Mouse (Mus musculus): ENCODE results near the gene Cryba2.

Cryba2 gene

DNA sequence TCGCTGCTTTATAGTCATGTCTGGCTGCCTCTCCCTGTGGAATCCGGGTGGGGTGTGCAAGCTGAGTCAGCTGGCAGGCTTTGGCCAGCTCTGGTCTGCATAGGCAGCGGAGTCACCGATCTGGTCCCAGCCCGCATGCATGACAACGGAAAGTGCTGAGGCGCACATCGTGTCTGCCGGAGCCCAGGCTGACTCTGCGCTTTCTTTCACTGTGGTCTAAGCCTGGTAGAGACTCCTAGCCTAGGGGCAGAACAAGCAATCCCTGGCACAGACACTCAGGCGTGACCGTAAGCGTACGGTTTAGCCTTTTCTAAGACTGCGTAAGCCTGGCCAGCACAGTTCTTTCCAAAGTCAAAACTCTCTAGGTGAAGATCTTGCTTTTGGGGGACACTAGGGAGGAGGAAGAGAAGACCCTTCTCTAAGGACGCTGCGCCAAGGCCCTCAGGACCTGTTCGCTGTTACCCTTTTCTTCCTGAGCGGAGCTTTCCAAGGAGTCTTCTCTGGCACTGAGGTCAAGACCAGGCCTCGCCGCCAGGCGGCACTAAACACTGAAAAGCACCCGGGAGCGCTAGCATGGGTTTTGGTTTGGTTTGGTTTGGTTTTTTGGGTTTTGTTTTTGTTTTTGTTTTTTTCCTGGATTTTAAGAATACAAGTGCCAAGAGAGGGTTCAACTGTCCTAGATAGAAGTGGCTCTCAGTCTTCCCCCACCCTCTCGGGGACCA, at the start of gene Cryba2:
Cryba2 (minus strand) TSS at position 10 of the 722 bp plus-strand sequence.
- in situ Hi-C loops (cut with MboI): no loop called here

DNA sequence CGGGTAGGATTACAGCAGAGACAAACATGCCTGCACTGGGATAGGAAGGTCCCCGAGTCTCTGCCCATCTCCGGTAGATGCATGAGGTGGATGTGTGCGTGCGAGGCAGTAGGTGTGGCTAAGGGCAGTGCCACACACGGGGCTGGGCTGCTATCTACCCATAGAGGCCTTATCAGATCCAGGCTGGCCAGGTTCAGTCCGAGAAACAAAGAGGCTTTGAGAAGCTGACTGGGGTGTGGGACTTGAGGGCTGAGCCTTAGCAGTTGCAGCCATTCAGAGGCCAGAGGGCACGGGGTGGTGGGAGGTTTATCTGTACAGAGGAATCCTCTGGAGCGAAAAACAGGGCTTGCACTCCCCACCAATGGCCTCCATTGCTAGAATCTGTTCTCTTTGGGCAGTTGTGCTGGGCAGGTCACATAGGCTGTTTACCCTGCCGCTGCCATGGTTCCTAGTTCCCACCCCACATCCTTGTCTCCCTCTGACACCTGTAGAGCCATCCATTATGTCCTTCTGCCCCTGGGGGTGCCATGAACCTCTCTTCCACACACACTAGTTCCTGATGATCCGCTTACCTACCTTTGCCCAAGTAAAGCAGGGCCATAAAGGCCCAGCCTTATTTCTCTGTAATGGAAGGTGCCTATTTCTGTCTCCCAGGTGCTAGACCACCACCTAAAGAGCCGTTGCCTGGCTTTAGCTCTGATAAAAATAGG, 48.9 kb upstream of the Cryba2 start:
- in situ Hi-C loops (cut with MboI): no loop called here

- in situ Hi-C loops (cut with MboI): no loop called here
These were observed 46.8 kb upstream of the Cryba2 start for GRCm38 (mm10) chr1:74939762-74940161.

DNA sequence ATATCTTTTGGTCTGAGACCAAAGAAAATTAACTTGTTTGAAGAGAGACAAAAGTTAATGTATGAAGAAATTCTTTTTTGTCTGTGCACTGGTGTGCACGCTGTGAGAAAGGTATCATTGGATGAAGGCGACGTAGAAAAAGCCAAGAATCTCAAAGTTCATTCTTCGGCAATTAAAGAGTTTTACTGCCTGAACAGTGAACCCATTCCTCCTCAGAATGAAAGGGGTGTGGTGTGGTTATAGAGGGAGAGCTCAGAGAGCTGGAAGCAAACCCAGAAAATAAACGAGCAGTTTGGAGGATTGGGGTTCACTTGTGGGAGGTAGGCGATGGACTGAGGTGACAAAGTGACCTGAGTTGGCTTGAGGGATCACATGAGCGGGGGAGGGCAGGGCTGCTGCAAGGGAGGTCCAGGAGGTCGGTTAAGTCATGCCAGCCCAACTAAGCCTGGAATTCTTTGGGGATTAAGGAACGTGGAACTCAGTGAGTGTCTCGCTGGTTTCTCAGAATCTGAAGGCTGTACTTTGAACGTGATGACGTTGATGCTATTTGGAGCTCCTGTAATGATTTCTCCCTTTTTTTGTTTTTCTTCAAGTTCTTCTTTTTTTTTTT, 43.4 kb upstream of the Cryba2 start:
- in situ Hi-C loops (cut with MboI): no loop called here

DNA sequence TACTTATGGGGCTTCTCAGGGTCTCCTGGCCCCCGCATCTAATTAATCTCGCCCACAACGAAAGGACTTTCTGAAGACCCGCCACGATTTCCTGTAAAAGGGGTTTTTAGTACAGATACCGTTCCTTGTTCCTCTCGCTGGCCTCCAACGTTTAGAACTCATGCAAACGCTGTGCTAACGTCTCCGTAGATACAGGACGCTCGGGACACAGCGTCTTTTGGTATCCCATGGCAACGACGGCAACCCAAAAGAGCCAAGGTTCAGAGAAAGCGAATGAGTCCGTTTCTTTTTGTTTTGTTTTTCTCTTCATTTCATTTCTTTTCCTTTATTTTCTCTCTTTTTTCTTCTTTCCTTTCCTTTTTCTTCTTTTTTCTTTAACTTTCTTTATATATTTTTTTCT, 42.5 kb upstream of the Cryba2 start, which contains the start of gene Cfap65:
Cfap65 (minus strand) TSS at position 198 of the 400 bp plus-strand sequence.
- in situ Hi-C loops (cut with MboI): no loop called here

DNA sequence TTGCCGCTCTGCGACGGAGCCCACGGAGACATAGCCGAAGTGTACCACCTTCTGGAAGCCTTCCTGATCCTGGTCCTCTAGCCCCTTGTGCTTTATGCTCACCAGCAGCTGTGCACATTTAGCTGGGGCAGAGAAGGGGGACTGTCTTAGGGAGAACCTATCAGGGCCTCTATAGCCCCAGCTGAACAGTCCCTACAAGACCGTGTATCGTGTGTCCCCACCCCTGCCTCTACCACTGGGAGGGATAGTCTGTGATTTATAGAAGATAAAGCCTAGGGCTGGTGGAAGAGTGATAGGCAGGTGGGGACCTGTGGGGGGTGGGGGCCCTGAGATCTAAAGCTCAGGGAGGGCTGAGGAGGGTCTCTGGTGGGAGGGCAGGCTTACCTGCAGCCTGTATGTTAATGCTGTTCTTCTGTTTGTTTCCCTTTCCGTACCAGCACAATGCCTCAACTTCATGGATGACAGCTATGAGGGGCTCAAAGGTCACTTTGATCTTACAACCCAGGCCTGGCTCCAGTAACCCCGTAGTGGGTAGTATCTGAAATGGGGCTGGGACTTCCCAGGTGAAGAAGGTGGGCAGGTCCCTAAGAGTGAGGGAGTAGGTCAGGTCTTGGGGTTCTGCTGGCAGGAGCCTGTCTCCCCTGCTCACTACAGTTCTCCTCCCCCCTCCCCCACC, 34.8 kb upstream of the Cryba2 start:
- in situ Hi-C loops (cut with MboI): no loop called here

- in situ Hi-C loops (cut with MboI): no loop called here
These were observed 33.8 kb upstream of the Cryba2 start for GRCm38 (mm10) chr1:74926721-74927120.

DNA sequence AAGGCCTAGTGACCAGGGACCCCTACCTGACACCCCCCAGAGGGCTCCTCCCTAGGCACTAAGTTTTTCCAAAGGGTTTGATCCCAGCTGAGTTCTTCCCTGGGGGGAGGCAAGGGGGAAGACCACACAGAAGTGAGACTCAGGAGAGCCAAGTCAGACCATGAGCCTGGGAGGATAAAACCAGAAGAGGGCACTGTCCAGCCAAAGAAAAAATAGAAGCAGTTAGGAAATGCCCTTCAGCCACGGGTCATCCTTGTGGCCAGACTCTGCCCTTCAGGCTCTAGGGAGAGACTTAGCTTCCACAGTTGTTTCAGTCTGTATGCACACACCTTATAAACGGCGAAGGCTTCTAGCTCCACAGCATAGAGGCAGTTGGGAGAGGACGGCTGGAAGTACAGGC, 31.5 kb upstream of the Cryba2 start:
- in situ Hi-C loops (cut with MboI): no loop called here

GRCm38 (mm10) chr1:74915706-74916105, 22.8 kb upstream of the Cryba2 start:
- in situ Hi-C loops (cut with MboI): no loop called here

DNA sequence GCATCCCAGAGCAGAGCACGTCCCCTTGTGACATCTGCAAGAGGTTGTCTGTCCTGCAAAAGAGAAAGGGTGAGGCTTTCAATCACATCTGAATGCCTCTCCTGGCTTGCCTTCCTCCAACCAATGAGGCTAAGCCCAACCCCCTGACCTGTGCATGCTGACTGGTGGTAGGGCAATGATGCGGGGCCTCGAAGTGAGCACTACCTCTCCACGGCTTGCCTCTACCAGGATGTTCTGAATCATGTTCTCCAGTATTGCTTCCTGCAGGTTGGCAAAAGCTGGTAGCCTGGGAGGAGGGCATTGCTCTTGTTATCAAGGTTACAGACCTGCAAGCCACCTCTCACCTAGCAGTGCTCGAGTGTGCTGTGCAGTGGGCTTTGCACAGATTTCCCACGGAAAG, 9.2 kb upstream of the Cryba2 start:
- in situ Hi-C loops (cut with MboI): no loop called here

DNA sequence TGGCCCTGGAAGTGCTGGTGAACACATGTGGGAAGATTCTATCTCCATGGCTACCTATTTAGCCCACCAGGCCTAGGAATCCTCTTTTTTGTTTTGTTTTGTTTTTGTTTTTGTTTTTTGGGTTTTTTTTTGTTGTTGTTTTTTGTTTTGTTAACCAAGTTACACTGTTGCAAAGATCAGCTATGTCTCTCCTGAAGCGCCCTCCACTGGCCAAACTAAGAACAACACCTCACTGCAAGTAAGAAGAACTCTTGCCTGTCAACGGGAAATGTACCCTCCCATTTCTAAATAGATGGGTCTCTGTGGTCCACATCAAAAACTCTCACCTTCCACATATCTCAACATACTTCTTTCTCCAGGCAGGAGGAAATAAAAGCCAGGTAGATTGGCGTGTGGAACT, 8.7 kb upstream of the Cryba2 start:
- in situ Hi-C loops (cut with MboI): no loop called here

DNA sequence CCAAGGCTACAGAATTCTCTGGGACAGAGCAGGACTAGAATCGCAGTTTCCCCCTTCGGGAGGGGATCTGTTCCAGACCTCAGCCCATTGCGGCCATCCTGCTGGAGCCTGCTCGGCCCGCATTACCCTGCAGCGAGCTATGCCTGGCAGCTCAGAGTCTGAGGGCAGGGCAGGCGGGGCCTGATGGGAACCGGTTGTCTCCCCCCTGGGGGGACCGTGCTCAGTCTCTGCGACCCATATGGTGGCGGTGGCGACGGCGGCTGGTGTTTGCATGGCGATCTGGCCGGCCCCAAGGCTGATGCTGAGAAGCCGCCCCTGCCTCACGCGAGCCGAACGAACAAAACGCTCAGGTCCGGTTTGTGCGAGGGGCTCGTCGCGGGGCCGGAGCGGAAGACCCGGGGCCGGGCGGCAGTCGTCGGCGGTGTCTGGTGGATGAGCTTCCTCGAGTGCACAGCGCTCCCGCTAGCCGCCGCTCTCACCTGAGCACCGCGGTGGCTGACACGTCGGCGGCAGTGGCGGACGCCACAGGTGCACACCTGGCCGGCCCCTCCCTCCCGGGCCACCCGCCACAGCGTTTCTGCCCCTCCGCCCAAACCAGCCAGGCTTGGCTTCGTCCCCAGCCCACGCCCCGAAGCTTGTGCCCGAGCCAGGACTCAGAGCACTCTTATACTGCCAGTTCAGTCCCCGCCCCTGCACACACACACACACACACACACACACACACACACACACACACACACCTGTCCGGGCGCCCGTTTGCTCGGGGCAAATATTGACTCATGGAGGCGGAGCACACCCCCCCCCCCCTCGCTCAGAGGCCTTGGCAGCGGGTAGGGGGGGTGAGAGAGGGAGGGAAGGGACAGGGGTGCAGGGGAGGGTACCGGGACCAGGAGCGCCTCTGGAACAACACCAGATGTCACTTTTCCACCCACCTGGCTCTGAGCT, 7.7 kb upstream of the Cryba2 start:
- in situ Hi-C loops (cut with MboI): no loop called here

- in situ Hi-C loops (cut with MboI): no loop called here
These were observed 5.9 kb upstream of the Cryba2 start for GRCm38 (mm10) chr1:74898656-74899431.

DNA sequence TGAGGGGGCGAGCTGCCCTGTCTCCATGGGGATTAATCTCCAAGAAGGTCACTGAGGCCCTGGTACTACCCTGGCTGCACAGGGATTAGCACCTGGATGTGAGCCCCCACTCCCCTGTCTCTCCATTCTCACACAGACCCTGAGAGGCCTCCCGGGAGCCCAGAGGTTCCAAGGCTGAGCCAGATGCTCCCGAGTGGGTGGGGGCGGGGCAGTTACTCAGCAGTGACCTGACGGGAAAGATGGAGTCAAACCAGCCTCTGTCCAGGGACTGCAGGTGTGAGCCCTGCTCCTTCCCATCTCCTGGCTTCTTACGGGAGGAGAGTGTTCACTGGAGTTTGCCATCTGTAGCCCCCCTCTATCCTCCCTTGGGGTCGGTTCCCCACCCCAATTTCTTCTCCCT, 5.0 kb upstream of the Cryba2 start:
- in situ Hi-C loops (cut with MboI): no loop called here

DNA sequence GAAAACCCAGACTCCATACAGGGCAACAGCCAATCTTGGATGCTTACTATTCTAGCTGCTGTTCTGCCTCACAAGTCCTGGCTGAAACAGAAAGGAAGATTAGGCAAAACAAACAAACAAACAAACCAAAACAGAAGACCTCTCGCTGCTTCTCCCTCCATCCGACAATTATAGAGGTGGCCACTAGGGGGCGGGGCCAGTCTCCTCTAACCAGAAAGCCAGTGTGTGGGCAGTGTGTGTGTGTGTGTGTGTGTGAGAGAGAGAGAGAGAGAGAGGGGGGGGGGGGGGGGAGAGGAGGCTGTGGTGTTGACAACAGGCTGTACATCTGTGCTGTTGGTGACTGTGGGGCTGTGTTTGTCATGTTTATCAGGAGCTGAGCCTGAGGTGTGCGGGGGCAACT, 2.0 kb upstream of the Cryba2 start:
- in situ Hi-C loops (cut with MboI): no loop called here

DNA sequence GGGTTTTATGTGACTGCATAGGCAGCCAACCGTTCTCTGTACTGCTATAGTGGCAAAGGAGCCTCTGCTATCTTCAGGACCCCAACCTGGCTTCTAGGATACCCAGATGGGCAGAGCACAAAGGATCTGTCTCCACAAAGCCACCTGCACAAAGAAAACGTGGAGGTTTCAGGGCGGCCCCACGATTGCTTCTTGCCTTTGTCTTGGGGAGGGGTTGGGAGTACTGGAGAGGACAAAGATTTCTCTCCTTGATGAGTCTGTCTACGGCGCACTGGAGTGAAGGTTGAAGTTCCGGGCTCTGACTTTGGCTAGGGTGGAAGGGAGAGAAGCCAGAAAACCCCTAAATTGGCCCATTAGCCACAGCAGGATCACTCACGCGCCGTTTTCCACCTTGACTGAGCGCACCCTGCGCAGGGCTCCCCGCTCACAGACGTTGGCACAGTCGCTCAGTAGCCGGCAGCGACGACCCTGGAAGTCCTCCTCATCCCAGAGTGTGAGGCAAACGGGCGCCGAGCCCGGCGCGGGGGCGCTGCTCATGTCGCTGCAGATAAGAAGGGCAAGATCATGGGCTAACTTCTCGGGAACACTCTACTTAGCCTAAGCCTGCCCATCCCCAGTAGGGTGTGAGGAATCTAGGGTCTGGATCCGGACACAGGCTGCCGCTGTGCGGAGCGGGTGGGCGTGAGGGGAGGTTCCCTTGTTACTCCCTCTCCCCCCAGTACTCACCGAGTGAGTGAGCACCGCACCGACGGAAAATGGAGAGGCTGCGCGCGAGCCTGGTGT, 401 bp downstream of the Cryba2 start:
- in situ Hi-C loops (cut with MboI): no loop called here

DNA sequence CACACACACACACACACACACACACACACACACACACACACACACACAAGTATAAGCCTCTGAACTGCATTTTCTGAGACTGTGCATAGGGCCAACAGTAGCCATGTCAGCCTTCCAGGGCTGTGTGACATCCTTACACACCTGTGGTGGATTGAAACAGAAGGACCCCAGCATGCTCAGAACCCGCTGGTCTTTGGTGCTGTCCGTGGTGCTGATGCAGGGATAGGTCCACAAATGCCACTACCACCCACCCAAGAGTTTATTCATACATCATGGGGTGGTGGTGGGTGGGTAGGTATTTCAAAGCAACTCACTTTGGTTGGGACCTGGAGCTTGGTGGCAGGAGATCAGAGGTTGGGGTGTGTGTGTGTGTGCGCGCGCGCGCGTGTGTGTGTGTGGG, 1.4 kb downstream of the Cryba2 start:
- in situ Hi-C loops (cut with MboI): no loop called here

DNA sequence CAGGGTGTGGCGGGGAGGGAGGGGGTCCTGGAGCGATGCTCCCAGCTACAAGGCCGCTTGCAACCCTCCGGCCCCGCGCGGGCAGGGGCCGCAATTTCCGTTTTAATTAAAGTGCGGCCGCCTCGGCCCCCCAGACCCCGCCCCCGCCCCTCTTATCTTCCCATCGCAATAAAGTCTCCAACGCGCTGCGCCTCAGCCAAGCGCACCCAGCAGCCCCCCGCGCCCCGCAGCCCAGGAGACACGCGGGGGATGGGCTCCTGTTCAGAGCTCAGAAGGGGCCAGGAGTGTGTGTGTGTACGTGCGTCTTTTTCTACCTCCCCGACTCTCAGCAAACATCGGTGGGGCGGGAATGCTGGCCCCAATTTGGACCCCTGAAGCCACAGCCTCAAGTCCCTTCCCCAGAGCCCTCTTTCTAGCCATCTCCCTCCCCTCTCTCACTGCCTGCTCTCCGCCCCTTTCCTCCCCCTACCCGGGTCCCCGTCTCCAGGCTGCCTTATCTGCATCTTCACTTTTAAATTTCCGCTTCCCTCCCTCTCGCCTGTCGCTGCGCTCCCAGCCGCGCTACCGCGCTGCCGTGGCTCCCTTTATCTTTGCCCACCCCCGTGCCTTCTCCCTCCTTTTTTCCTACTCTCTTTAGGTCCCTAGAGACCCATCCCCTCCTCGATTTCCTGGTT, 7.4 kb downstream of the Cryba2 start, which contains the start of gene Fev:
Fev (minus strand) TSS at position 51 of the 674 bp plus-strand sequence.
- in situ Hi-C loops (cut with MboI): no loop called here

Data from mature B cell (primary cell).